Mouse (Mus musculus) lung, postnatal 0 days (tissue): Measurements from ENCODE around the gene Pld3.

Source experiments
- CTCF ChIP-seq: IDR thresholded peaks from 2 replicates; pipeline ENCODE4 v1.5.1; 2016; ENCODE audit warnings: antibody characterized with exemption, mild to moderate bottlenecking
- EP300 ChIP-seq: IDR thresholded peaks from 2 replicates; pipeline ENCODE4 v1.6.1; 2016; ENCODE audit warnings: antibody characterized with exemption, mild to moderate bottlenecking, control low read depth

DNA sequence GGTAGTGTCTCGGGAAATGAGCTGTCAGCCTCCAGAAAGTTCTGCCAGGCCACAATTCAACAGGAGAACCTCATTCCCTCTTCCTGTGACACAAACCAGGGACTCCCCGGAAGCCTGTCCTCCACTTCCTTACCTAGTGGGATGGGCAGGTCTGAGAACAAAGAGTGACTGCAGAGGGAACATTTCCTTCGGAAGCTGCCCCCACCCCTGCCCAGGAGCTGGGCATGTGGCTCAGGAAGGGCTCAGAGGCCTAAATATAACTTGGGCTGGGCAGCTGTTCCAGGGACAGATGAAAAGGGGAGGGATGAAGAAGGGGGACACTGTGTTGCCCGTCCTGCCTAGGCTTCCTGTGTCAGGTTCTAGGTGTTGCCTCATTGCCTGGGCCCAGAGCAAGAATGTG is 51.4 kb downstream of the Pld3 start:
- no peak for TF ChIP-seq CTCF
- peak; percentile 99 for TF ChIP-seq EP300
